Mouse (Mus musculus) heart, postnatal 0 days (tissue): ENCODE data around the gene Umad1.

Source experiments
- CTCF ChIP-seq: IDR thresholded peaks from 2 replicates; pipeline ENCODE4 v1.5.1; 2016; ENCODE audit warnings: antibody characterized with exemption, control low read depth, low read depth
- EP300 ChIP-seq: IDR thresholded peaks from 2 replicates; pipeline ENCODE4 v1.6.1; 2016; ENCODE audit warnings: antibody characterized with exemption, low read depth

DNA sequence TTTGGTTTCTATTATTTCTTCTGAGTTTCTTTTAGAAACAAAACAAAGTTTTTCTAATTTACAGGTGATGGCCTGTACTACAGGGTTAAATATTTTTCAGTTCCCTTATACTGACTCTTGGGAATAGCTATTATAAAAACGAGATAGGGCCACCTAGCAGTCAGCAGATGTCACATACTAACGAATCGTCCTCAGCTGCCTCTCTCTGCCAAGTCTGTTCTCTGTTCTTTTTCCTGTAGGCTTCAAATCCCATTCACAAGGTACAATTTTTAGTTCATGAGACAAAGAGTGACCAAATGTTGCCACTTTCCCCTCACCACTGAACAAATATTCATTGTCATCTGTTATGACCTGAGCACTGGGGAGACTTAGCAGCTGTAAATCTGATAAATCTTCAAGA is 244.9 kb downstream of the Umad1 start:
- no peak for TF ChIP-seq EP300
- TF ChIP-seq CTCF, result no peak
